Mouse (Mus musculus) frontal cortex, adult 2 months (tissue): ENCODE data around the gene Slain1. TPM values are rescaled to one million over a fixed set of nuclear protein-coding genes. Genes with fewer than 3 reads are reported as not detected.

ENCODE experiments used
- DNase-seq, 2 experiments: peaks; one replicate each; pipeline ENCODE4 v3.0.0; 2022; ENCODE audit warnings: low spot score in 1 of 2; ENCODE audit errors: extremely low spot score in 1 of 2
- polyA plus RNA-seq: library from polyadenylated mRNA; depleted of rRNA; stranded (reverse); fragments of >200 nt; gene quantifications from 2 replicates; pipeline ENCODE4 v1.2.3, GENCODE M21; 2012; rRNA removed

The Slain1 gene
- polyA plus RNA-seq: 54.4 and 55.8 TPM in 2 replicates

DNA sequence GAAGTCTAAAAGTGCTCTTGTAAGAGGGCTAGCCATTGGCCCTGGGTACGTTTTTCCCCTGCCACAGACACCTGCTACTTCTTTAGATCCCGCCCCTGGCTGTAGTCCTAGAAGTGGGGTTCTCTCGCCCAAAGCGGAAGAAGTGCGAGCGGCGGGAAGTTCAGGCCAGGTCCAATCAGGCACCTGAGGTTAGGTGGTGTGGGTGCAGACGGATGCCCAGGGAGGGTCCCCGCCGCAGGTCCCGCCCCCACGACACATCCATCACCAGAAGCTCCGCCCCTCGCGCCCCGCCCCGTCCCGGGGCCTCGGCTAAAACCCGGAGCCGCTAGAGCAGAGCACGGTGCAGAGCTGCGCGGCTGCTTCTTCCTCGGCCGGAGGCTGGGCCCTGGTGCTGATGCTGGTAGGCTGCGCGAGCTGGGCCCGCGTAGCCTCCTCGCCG is at the start of gene Slain1:
Gene Slain1 (plus strand): TSS at position 333 of the 439 bp plus-strand sequence.
- peak; percentile 80 to 93 for DNase-seq

DNA sequence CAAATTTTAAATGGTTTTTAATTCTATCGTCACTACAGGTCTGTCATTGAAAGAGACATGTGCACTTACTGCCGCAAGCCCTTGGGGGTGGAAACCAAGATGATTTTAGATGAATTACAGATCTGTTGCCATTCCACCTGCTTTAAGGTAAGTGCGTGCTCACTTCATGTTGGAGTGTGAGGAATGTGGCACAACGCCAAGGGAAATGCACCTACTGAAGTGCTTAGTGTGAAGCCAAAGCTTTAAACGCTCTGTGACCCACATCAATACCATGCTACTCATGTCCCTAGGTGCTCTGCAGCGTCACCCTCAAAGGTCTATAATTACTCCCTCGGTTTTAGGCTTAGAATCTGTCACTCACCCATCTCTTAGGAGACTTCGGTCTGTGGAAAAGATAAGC is 42.0 kb upstream of the Slain1 start:
- no peak for DNase-seq

DNA sequence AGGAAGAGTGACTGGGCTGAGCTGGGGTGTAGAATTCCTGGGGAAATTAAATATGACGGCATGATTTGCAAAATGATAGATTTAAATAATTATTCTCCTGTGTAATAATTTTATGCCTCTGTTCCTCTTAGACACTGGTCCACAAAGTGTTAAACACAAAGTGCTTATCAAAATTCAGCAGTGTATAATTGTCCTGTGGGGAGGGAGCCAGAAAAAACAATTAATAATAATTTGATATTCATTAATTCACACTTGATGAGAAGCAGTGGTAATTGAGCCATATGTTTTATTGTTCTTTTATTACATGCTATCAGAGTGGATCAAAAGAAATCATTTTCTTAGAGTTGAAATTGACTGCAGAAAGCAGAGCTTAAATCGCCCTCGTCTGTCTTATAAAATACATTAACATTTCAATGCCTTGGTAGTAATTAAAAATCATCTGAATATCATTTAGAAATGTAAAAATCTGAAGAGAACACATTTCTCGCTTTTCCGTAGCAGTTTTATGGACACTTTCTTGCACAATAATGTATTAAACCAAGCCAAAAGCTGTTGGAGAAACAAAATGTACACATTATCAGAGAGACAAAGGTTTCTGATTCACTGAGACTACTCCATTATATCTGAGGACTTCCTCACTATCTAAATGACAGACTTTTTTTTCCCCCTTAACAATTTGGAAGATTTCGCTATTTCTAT is 36.3 kb upstream of the Slain1 start:
- no peak for DNase-seq

DNA sequence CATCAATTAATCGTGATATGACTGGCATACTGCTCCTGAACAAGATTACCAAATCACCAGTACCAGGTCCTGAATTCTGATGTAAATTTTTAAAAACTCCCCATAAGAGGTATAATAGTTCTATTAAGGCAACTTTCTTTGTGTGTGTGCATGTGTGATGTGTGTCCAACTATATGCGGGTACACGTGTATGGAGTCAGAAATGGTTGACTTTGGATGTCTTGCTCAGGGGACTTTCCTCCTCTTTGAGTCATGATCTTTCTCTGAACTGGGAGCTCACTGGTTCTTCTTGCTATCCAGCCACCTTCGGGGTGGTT is 35.8 kb upstream of the Slain1 start:
- DNase-seq: no peak

DNA sequence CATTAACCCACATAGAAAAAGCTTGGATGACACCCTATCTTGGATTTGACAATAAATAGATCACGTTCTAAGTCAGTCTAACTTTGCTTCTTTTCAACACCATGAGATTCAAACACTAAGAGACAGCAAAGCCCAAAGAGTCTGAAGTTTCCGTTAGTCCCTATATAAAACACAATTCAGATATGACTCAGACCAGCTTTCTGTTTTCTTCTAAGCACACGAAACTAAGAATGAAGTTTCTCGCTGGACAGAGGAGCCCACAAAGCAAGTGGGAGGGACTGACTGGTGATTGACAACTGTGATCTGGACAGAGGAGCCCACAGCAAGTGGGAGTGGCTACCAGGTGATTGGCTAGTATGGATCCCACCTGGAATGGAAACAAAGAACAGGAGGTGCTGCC is 30.3 kb upstream of the Slain1 start:
- DNase-seq: no peak

DNA sequence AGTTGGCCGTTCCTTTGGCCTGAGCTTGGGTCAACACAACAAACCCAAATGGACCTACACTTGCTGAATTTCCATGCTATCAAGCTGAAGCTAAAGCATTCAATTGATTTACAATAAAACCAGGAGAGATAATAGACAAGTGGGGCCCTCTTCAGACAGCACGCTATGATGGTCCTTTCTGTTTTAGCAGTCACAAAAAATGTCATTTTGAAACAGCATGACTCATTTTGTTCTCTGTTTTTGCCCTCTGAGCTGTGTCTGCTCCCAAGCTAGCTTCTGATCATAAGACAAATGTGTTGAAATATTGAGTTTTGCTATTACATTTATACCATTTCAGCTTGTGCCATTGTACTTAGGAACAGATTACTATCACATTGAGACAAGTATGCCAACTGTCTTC is 28.8 kb upstream of the Slain1 start:
- DNase-seq: no peak

DNA sequence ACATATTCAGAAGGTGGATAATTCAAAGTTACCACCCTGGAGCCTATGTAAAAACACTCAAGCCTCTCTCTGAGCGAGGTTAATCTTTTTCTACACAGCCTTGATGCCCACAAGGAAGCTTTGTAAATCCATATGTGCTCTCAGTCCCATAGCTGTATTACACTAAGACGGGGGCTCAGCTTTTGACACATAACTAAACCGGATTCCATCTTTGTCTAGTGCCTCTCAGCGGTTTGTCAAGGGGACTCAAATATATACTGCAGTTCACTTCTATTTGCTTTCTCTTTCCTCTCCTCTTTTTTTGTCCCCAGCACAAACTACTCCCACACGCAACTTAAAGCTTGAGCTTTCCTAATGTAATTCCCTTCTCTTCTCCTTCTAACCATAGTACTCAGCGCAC is 23.9 kb upstream of the Slain1 start:
- DNase-seq: no peak

DNA sequence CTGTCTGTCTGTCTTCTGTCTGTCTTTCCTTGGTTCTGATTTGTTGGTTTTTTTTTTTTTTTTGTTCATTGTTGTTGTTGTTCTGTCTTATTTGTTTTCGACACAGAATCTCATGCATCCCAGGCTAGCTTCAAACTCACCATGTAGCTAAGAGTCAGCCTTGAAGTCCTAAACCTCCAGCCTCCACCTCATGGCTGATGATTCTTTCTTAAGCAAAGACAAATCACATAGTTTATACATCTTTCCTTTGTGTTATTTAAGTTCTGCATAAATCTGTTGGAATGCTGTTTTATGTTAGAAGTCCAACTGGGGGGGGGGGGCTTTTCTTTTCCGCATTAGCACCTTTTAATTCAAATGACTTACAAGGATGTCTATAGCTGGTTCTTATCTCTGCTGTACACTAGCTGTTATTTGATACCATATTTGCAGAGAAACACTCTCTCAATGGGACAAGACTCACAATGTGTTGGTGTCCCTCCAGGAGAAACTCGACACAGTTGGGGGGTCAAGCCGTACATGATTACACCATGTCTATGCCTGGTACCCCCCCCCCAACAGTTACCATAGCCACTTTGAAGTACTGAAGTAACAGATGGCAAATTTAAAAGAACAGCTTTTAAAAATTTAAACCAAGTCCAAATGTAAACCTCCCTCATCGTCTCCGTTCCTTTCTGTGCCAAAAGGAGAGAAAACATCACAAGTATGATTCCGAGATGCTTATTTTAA is 20.2 kb upstream of the Slain1 start:
- DNase-seq: peak in 1 of 2 experiments; percentile 26

DNA sequence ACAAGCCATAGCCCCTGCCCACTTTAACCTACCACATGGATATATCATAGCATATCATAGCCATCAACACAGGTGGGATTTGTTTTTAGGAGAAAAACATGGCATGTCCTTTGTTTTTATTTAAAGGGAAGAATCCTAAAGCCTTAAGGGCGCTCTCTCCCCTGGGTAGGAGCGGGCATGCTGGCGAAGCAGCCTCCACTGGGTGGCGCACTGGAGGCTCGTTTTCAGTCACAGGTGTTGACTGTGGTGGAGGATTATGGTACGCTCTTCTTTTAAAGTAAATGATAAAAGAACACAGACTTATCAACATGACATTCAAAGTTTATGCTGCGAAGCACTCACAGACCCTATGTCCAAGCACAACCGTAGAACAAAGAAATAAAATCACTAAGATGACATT is 19.5 kb upstream of the Slain1 start:
- peak in 1 of 2 experiments; percentile 67 for DNase-seq

DNA sequence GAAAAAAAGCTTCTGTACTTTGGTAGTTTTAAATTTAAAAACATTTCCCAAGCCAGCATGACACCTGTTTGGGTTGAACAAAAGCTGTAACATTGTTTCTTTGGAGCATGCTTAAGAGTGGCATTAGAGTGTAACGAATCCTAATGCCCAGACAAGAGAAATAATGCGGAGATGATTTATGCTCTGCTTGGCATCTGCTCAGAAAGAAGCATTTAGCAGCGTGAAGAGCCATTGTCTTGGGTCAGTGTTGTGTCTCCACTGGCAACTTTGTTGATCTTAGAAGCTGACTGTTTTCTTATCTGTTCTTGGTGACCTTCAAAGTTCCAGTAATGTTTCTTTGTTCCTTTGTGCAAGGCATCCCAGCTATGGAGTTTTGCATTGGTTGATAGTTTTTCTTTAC is 6.1 kb upstream of the Slain1 start:
- no peak for DNase-seq

DNA sequence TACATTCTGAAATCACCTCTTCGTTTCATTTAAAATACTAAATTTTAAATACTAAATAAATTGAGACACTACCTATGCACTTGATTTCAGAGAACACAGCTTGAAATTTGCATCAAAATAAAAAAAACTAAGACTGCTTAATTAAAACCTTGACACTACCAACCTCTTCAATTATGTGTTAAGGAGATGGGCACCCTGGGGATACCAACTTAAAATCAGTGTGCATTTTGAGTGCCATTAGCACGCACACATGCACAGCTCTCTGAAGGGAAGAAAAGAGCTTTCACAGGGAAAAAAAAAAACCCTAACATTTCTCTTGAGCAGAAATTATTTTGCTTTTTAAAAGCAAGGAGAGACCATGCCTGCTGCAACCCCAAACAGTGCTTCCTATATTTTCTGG is 2.0 kb upstream of the Slain1 start:
- no peak for DNase-seq

DNA sequence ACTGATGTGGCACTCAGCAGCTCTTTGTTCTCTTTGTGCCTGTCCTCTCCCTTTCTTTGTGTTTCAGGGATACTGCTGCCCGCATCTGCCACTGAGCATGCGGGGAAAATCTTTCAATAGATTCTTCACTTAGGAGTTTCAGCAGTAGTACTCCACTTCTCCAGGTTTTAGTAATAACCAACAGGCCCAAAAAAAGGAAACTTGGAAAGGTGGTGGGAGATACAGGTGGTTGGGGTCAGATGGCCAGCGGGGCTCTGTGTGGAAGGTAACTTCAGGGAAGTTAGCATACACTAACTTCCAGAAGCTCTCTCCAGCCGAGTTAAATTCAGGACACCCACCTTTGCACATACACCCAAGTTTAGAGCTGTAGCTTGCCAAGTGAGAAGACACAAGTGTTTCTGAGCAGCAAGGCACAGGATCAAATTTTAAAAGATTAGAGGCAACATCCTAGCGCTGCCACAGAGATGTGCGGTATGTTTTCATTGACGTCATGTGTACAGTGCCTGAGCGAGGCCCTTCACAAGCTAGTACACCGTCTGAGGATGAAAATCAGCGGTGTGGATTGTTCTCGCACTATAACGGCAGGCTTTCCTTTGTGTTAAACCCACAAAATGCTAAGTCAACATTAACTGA is 1.3 kb upstream of the Slain1 start:
- peak in 1 of 2 experiments; percentile 64 for DNase-seq

DNA sequence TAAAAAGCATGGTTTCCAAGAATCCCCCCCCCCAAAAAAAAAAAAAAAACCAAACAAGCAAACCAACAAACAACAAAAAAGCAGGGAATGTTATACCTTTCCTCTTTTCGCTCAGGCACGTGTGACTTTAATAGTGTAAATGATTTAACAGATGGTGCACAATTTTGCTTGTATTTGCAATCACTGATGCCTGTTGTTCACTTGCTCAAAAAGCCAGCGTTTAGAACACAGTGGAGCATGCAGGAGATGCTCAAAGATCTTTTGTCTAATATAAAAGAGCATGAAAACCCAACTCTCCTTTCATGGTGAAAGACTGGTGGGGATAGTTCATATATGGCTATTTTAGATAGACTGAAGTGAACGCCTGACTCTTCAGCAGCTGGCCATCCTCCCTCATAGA is 726 bp upstream of the Slain1 start:
- no peak for DNase-seq

DNA sequence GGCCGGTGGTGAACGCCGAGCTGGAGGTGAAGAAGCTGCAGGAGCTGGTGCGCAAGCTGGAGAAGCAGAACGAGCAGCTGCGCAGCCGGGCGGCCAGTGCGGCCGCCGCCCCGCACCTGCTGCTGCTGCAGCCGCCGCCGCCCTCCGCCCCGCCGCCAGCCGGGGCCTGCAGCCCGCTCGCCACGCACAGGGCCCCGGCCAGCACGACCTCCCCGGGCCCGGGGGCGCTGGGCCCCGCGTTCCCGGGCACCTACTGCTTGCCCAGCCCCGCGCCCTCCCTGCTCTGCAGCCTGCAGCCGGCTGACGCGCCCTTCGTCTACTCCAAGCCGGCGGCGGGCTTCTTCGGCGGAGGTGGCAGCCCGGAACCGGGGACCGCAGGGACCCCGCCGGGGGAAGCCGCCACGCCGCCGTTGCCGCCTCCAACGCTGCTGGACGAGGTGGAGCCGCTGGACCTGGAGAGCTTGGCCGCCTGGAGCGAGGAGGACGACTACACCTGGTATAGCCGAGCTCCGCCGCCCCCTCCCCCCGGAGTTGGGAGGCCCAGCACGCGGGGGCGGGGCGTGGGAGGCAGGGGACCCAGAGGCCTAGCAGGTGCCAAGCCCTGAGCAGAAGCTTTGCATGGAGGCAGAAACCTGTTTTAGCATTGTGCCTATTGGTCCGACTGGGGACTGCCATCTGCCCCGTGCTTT is 529 bp downstream of the Slain1 start:
- peak in 1 of 2 experiments; percentile 67 for DNase-seq

DNA sequence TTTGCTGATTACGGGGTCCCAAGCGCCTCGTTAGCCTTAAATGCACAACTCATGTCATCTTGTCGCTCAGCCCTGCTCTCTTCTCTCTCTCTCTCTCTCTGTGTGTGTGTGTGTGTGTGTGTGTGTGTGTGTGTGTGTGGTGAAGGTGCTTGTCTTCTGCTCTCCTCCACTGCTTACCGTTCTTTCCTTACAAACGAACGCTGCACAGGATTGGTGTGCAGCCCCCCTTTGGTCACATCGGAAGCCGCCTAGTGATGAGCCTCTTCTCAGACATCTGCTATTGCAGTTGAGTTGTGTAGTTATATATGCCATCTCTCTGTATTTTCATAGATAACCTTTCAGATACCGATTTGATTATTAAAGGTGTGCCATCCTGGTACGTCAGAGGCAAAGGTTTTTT is 1.1 kb downstream of the Slain1 start:
- no peak for DNase-seq

DNA sequence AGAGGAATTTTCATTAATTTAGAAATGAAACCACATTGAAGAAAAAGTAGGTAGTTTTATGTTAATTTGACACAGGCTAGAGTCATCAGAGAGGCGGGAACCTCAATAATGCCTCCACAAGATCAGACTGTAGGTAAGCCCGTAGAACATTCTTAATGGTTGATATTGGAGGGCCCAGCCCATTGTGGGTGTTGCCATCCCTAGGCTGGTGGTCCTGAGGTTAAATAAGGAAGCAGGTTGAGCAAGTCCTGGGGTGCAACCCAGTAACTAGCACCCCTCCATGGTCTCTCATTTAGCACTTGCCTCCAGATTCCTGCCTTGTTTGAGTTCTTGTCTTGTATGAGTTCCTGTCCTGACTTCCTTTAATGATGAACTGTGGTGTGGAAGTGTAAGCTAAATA is 1.5 kb downstream of the Slain1 start:
- no peak for DNase-seq

DNA sequence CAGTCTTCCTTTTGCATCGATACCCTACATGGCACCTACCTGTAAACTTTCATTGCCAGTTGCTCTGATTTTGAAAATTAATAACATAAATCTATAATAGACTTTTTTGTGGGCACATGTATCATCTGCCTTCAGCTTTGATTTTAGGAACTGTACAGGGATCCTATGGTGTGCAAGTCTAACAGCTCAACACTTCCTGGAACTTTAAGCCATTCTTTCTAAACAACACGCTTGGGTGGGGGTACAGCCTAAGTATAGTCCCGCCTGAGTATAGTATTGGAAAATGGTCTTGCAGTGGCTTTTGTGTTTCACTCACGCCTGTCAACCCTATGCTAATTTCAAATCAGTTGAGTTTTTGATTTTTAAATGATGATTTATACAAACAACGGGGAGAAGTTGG is 2.5 kb downstream of the Slain1 start:
- no peak for DNase-seq

DNA sequence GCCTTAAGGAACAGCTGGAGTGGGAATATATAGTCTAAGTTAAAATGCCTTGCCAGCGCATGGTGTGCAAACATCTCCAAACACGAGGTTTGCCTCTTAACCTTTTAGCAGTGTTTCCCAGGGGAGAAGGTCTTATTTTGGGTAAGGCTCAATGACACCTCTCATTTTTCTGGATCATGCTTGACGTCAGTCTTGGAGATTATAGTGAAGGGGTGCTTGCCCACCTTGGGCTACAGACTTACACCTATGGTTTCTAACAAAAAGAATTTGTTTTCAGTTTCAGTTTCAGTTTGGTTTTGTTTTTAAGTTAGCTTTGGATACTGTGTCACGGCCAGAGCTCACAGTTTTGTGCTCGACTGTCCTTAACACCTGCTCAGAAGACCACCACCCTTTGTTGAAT is 3.8 kb downstream of the Slain1 start:
- DNase-seq: no peak

DNA sequence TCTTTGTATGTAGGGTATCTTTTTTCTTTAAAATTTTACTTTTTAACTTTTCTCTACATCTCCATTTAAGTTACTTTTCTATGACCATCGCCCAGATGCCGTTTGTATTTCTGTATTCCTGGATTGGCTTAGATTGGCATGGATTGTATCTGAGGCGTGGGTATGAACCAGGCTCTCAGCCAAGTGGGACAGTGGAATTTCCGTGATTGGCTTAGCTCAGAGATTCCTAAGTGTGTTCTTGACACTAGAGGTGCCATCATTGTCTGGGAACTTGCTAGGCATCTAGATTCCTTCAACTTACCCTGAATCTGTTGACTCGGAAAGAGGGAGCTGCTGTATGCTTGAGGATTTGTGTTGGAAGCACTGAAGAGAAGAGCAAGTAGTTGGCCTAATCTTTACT is 5.4 kb downstream of the Slain1 start:
- DNase-seq: peak in 1 of 2 experiments; percentile 59

DNA sequence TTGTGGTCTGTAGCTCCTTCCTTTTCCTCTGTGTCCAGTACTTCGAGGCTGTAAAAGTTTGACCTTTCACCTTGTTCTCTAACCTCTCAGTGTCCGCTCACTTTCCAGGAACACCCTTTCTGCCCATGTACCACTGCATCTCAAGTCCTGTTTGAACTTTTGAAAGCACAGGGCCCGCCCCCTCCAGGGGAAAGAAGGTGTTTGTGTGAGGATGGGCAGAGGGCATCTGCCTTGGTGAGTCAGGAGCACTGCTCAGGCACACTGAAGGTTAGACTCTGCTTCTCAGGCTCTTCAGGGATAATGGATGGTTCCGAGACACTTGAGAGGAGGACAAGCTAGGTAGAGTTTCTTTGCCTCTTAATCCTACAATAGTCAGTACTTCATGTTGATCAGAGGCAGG is 7.8 kb downstream of the Slain1 start:
- DNase-seq: no peak

DNA sequence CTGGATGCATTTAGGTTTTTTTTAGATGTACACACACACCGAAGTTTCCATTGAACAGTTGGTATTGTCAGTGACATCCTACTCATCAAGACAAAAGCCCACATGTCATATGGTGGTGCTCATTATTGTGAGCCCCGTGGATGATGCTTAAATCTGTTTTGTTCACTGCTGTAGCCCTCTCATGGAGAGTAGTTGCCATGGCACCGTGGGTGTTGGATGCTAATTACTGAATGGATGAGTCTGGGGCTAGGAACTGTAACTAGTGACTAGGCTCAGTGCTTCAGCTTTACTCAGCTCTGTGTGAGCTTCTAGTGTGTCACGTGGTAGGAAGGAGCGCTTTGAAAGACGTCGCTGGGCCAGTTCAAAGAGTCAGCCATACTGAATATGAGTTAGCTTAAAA is 13.0 kb downstream of the Slain1 start:
- peak in 1 of 2 experiments; percentile 72 for DNase-seq
